Mouse (Mus musculus): Measurements from ENCODE around the gene Cyp1a2.
A peak's percentile ranks its signal among the peaks of the same experiment; 100 is the strongest.

Gene Cyp1a2

DNA sequence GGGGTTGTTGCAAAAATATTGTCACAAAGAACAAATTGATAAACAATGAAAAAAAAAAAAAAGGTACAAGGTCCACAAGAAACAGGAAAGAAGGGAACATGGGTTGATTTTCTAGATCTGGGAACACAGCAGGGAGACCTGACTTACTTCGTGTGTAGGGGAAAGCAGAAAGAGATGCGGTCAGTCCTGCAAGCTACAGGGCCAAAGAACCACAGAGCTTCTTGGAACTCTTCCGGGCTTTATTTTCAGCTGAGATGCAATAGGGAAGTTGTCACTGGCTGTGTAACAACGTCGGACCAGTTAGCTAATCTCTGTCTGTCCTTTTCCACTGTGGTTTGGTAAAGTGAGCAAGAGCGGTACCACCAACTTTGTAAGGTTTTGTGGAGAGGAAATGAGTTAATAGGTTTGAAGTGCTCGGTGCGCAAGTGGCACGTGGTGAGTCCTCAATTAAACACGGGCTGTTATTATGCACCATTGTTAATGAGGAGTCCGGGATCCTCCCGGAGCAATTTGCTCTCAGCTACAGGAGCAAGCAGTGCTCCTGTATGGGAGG is 36.9 kb downstream of the Cyp1a2 start:
- DNase-seq (ENCODE audit: low read depth, low spot score), result no peak

GRCm38 (mm10) chr9:57644944-57645893 is 38.3 kb downstream of the Cyp1a2 start:
- DNase-seq (ENCODE audit: low read depth, low spot score), result peak; percentile 92

DNA sequence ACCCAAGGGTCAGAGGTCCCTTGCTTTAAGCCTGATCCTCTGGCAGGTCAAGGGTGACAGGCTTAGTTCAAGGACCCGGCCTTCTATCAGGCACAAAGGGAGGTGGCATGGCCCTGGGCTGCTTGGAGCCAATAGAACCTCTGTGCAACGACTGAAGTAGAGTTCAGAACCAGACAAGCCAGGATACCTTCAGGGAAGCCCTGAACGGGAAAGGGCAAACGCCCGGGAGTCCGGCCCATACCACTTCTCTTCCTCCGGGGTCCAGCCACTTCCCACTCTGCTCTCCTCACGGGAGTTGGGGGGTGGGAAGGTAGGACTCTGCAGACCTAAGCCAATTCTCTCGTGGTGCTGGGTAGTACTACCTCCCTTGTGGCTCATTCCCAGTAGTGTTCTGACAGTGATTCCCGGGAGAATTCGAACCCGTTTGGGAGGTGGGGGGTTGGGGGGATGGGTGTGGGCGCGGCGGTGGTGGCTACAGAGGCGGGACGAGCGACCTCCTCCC is 39.0 kb downstream of the Cyp1a2 start:
- peak; percentile 39 for DNase-seq (ENCODE audit: low read depth, low spot score)

GRCm38 (mm10) chr9:57643856-57644180 is 39.7 kb downstream of the Cyp1a2 start:
- no peak for DNase-seq (ENCODE audit: low read depth, low spot score)

DNA sequence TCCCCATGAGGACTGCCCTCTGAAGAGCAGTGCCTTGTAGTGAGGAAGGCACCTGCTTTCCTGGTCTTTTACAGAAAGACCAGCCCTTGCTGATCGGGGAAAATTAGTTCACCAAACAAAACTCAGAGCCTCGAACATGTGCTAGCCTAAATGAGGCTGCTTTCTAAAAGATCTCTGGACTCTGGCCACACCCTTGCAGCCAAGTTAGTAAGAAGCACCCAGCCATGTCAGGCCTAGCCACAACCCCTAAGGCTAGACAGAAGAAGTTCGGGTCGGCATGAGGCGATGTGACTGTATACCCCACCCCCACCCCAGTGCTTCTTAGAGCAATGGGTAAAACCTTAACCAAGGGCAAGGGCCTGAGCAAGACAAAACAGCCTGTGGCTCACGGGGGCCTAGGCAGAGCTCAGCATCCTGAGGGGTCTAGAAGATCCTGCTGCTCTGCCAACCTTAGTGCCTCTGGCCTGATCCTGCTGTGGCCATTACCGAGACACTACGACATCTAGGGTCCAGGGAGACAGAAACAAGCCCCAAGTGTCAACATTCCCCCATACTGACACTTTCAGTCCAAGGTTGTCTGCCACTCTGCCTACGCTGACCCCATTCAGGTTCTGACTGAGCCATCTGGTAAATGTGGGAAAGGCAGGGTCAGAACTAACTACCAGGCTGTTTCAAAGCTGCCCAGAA is 40.2 kb downstream of the Cyp1a2 start:
- DNase-seq (ENCODE audit: low read depth, low spot score), result no peak

DNA sequence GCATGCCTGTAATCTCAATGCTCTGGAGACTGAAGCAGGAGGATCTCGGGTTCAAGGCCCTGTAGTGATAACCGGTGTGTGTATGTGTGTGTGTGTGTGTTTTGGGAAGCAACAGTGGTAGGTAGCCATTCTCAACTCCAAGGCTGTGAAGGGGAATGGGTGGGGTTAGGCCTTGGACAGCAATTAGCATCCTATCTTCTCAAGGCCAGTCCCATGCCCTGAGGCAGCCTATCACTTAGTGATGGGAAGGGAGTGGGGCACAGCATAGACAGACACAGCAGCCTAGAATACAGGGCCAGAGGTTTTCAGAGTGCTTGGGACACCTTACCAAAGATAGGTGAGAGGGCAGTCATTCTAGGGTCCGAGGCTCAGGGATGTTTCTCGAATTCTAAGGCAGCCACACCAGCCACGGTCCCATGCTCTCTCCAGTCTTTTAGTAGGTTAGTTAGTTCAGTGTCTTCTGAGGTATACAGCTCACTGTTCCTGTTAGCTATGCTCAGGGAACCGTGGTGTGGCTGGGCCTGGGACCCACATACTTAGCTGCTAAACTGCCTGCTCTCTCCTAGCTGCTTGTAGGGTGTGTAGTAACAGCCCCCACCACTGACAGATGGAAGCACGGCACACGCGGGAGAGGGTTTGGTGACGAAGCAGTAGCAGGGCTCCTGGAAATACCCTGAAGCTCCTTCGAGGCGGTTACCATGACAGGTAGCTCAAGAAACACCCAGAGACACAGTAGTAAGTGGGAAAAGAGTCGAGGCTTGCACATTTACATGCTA is 41.5 kb downstream of the Cyp1a2 start:
- no peak for DNase-seq (ENCODE audit: low read depth, low spot score)

GRCm38 (mm10) chr9:57641022-57641421 is 42.5 kb downstream of the Cyp1a2 start:
- no peak for DNase-seq (ENCODE audit: low read depth, low spot score)

DNA sequence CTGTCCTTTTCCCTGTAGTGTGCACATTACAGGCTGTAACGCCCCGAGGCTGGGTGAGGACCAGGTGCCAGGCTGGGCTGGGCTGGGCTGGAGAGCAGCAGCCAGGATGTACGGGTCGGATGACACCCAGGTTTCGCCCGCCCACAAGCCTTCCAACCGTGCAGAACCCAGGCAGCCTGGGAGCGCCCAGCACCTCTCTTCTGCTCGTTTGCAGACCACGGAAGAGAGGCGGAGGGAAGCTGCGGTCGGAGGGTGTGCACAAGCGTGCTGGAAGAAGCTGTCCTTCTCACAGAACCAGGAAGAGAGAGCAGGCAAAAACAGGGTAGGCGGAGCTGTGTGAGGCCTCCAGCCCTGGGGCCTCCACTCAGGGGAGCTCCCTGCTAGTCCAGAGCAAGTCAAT is 43.1 kb downstream of the Cyp1a2 start:
- DNase-seq (ENCODE audit: low read depth, low spot score), result no peak

- no peak for DNase-seq (ENCODE audit: low read depth, low spot score)
Observed at GRCm38 (mm10) chr9:57639661-57640328, 43.7 kb downstream of the Cyp1a2 start.

- DNase-seq (ENCODE audit: low read depth, low spot score), result no peak
Observed at GRCm38 (mm10) chr9:57638651-57639459, 44.6 kb downstream of the Cyp1a2 start.

GRCm38 (mm10) chr9:57637741-57638322 is 45.7 kb downstream of the Cyp1a2 start:
- no peak for DNase-seq (ENCODE audit: low read depth, low spot score)

DNA sequence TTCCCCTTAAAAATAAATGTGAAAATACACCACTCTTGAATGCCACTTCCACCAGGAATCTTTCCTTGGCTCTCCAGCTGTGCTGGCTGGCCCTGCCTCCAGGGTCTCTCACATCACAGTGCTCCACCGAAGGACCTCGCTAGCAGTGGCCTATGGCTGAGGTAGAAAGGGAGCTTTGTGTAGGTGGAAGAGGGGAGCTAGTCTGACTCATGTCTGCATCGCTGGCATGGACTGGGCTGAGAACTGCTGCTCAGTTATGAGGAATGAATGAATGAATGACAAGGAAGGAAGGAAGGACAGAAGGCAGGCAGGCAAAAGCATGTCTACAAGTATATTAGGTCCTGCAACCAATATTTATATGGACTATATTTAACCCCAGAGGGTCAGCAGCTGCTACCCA is 46.2 kb downstream of the Cyp1a2 start:
- DNase-seq (ENCODE audit: low read depth, low spot score), result no peak

- DNase-seq (ENCODE audit: low read depth, low spot score), result no peak
Observed at GRCm38 (mm10) chr9:57633481-57634024, 50.0 kb downstream of the Cyp1a2 start.

DNA sequence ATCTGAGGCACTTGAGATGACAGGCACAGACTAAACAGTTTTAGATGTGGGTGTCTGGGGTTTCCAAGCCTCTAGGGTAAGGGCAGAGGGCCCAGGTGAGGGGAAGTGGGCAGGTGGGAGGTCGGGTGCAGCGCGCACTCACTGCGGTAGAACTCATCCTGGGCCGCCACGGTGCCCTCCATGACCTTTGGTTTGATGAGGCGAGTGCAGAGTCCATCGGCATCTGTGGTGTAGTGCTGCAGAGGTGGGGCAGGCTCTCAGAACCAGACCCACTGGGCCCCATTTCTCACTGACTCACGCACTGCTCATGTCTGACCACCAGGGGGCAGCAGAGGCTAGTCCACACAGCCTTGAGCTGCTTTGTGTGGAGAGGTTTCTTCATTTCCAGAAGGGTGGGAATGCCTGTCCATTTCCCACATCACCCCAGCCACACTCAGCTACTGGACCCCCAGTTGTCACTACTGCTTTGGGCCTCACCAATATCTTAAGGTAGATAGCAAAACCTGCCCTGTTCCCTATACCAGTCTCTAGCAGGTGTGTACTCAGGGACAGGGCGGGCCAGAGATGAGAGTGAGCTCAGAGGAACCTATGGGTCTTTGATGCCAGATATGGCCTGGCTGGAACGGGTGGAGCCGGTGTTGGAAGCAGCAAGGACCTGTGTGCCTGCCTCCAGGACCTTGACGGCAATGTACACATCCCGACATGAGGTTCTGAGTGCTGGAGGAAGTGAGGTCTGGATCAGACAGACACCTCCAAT is 54.2 kb downstream of the Cyp1a2 start:
- DNase-seq (ENCODE audit: low read depth, low spot score), result peak; percentile 71

GRCm38 (mm10) chr9:57628717-57629116 is 54.8 kb downstream of the Cyp1a2 start:
- no peak for DNase-seq (ENCODE audit: low read depth, low spot score)

GRCm38 (mm10) chr9:57627892-57628291 is 55.6 kb downstream of the Cyp1a2 start:
- DNase-seq (ENCODE audit: low read depth, low spot score), result no peak

- no peak for DNase-seq (ENCODE audit: low read depth, low spot score)
Observed at GRCm38 (mm10) chr9:57627191-57627590, 56.3 kb downstream of the Cyp1a2 start.

All from mesoderm, embryonic 11.5 days (tissue).